In genomic region chr2:168532061-168532833, GRCm38 (mm10) we compare ENCODE assay signal across 12 mouse cellular contexts.
DNase-seq lines count a peak whose midpoint lies in the region; ATAC-seq and TF ChIP-seq lines count a peak whose summit lies in the region.
"Had no signal": no experiment of that assay in that cellular context is flagged by ENCODE, and none has a peak within 500 bp of the region (broad histone marks: within the 10 kb centered on the region; RNA-seq: fewer than 3 reads in every experiment).

No protein-coding gene starts in this region.

- no peak overlapping the region; the same call in 1 of the 2 replicates for H3K27ac ChIP-seq in lung, embryonic 14.5 days (ENCODE audit: low read depth)
- H3K27ac ChIP-seq: embryonic facial prominence, embryonic 15.5 days had no signal

- no peaks in the 10 kb centered on the region for H3K9me3 ChIP-seq in lung, embryonic 14.5 days (ENCODE audit: low read depth, low read length)
- H3K9me3 ChIP-seq: embryonic facial prominence, embryonic 15.5 days had no signal

- 44% methylated on average over 15 of the region's 15 CpGs for WGBS in lung, embryonic 14.5 days
- 55% methylated on average over 15 of the region's 15 CpGs for WGBS in lung, adult 2 months

- H3K79me2 ChIP-seq in myocyte (ENCODE audit: control insufficient read depth, insufficient read depth) = no peaks in the 10 kb centered on the region

- H3K4me3 ChIP-seq in lung, embryonic 14.5 days (ENCODE audit: low read depth, low read length) = no peak overlapping the region
- no peak overlapping the region for H3K4me3 ChIP-seq in lung, adult 2 months (replicated peaks; ENCODE audit: extremely low read depth, low read depth, low read length)
- no peak overlapping the region for H3K4me3 ChIP-seq in myocyte
- H3K4me3 ChIP-seq: embryonic facial prominence, embryonic 15.5 days had no signal

- H3K4me1 ChIP-seq in lung, embryonic 14.5 days (ENCODE audit: insufficient read depth) = peaks cover 5% of the 10 kb centered on the region; the same call in 1 of the 2 replicates
- H3K4me1 ChIP-seq in lung, adult 2 months (ENCODE audit: control insufficient read depth, insufficient read depth, low read length) = no peaks in the 10 kb centered on the region

- no peak for TF ChIP-seq POLR2A in lung, adult 2 months (IDR thresholded peaks at IDR 0.05; ENCODE audit: borderline replicate concordance, extremely low read depth, low read depth, low read length)
- TF ChIP-seq POLR2A in myocyte (IDR thresholded peaks at IDR 0.05; ENCODE audit: insufficient read length, low read depth) = no peak

- H3K9ac ChIP-seq in lung, embryonic 14.5 days = no peak overlapping the region
- H3K9ac ChIP-seq: embryonic facial prominence, embryonic 15.5 days had no signal

- no peak for TF ChIP-seq CTCF in lung, embryonic 14.5 days (IDR thresholded peaks at IDR 0.05; ENCODE audit: low read depth)
- TF ChIP-seq CTCF in lung, adult 2 months (IDR thresholded peaks at IDR 0.05; ENCODE audit: insufficient read depth, low read length) = no peak

- H3K4me2 ChIP-seq in lung, embryonic 14.5 days = no peak overlapping the region
- H3K4me2 ChIP-seq in myocyte (ENCODE audit: low read depth) = peak overlapping the region; percentile 74
- H3K4me2 ChIP-seq: embryonic facial prominence, embryonic 15.5 days had no signal

- no peaks in the 10 kb centered on the region for H3K36me3 ChIP-seq in lung, embryonic 14.5 days (ENCODE audit: insufficient read depth)
- H3K36me3 ChIP-seq in myocyte (ENCODE audit: control insufficient read depth, insufficient read depth) = no peaks in the 10 kb centered on the region

- H3K27me3 ChIP-seq in lung, embryonic 14.5 days (ENCODE audit: insufficient read depth, low read length) = no peaks in the 10 kb centered on the region
- H3K27me3 ChIP-seq in myocyte (ENCODE audit: control insufficient read depth, insufficient read depth, insufficient read length) = no peaks in the 10 kb centered on the region
- H3K27me3 ChIP-seq: embryonic facial prominence, embryonic 15.5 days had no signal

- peak; percentile 33 for DNase-seq in lung, embryonic 14.5 days
- DNase-seq in lung, adult 2 months = no peak
- DNase-seq in CD4-positive, CD25-positive, alpha-beta regulatory T cell, adult 2 months (ENCODE audit: low read depth, low spot score) = peak; percentile 41
- DNase-seq in adipocyte (ENCODE audit: low spot score) = peak; percentile 46
- DNase-seq in right cerebral cortex, adult 18-20 months = no peak
- no peak for DNase-seq in ovary, postnatal 14 days (ENCODE audit: low spot score)
- DNase-seq: cerebellum, postnatal 36 days; heart, postnatal 14 days; kidney, postnatal 4 days had no signal

- peak; percentile 64 for ATAC-seq in lung, embryonic 14.5 days (ENCODE audit: insufficient read depth)
- ATAC-seq: forebrain, embryonic 16.5 days had no signal

- H3ac ChIP-seq in myocyte (ENCODE audit: control insufficient read depth, insufficient read length) = no peak overlapping the region

TF ChIP-seq in myocyte, 11 proteins besides CTCF, POLR2A, EP300 and RAD21:
- no peak for TF ChIP-seq MYOG (IDR thresholded peaks at IDR 0.05; ENCODE audit: control insufficient read depth in 1 of 3, insufficient read depth in 1 of 3, insufficient read length in 2 of 3, low read depth in 2 of 3)
- TF ChIP-seq TCF3 (IDR thresholded peaks at IDR 0.05; ENCODE audit: insufficient read length, low read depth) = no peak
- no peak for TF ChIP-seq REST (IDR thresholded peaks at IDR 0.05; ENCODE audit: insufficient read depth, insufficient read length)
- TF ChIP-seq MAX (IDR thresholded peaks at IDR 0.05; ENCODE audit: low read depth) = no peak

Comparison
In these comparisons a context has a peak if more than half of its experiments do, and no peak if none do; other contexts are left out.
1. DNase-seq: peak in lung, embryonic 14.5 days (single experiment), CD4-positive, CD25-positive, alpha-beta regulatory T cell, adult 2 months (single experiment) and adipocyte (single experiment); none in lung, adult 2 months (single experiment), right cerebral cortex, adult 18-20 months (single experiment) and ovary, postnatal 14 days (single experiment).